Mouse (Mus musculus) spleen, adult 2 months (tissue): ENCODE data around the gene Gm39115.

Experiments used
- CTCF ChIP-seq: fragments of 200-500 bp; IDR thresholded peaks from 2 replicates; pipeline ENCODE4 v1.5.1; 2011; ENCODE audit warnings: mild to moderate bottlenecking, inconsistent platforms; ENCODE audit not compliant: insufficient read depth, insufficient read length, insufficient replicate concordance; ENCODE audit errors: extremely low read depth
- POLR2A ChIP-seq: fragments of 200-500 bp; IDR thresholded peaks from 2 replicates; pipeline ENCODE4 v1.6.1; 2011; ENCODE audit warnings: low read depth, low read length, inconsistent platforms

DNA sequence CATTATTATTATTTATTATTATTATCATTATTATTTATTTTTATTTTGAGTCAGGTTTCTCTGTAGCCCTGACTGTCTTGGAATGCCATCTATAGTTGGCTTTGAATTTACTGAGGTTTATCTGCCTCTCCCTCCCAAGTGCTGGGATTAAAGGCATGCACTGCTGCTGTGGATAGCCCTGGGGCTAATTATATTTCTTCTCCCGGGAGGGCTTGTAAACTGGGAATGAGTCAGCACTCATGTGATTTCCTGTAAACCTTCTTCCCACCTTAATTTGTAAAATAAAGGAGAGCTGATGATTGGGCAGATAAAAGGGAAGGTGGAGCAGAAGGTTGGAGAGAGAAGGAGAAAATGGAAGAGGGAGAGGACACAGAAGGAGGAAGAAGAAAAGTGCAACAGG, 4.9 kb upstream of the Gm39115 start:
- no peak for TF ChIP-seq CTCF
- no peak for TF ChIP-seq POLR2A
